ENCODE assay signal across 15 mouse cellular contexts in the genomic region with DNA sequence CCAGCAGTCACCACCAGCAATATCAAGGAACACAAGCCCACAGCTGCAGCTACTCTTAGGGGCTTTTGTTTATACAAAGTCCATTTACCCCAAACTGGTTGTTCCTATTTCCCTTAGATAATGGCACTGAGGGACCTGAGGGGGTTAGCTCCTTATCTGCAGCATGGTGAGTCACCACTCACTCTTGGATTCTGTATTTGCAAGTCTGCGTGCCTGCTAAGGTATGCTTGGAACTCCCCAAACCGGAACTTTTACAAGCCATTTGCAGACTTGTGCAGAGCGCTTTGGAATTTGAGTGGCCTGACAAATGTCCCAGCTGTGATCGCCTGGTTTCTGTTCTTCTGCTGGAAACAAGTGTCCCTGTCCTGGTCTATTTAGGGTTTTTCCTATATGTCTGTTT. TPM values are rescaled to one million over a fixed set of nuclear protein-coding genes. Genes with fewer than 3 reads are reported as not detected.
DNase-seq lines count a peak whose midpoint lies in the region; ATAC-seq and TF ChIP-seq lines count a peak whose summit lies in the region.
"Had no signal": no experiment of that assay in that cellular context is flagged by ENCODE, and none has a peak within 500 bp of the region (broad histone marks: within the 10 kb centered on the region; RNA-seq: fewer than 3 reads in every experiment).

No protein-coding gene starts in this region.

- peaks cover 27% of the 10 kb centered on the region for H3K36me3 ChIP-seq in heart, embryonic 14.5 days (ENCODE audit: control insufficient read depth, insufficient read depth, low read length)
- H3K36me3 ChIP-seq in embryonic facial prominence, embryonic 14.5 days (ENCODE audit: control insufficient read depth, insufficient read depth, low read length): no peaks in the 10 kb centered on the region
- H3K36me3 ChIP-seq: liver, embryonic 13.5 days had no signal

- H3K27ac ChIP-seq in heart, embryonic 14.5 days (replicated peaks in 1 of 2; ENCODE audit: control insufficient read depth in 1 of 2, insufficient read depth in 1 of 2, low read depth in 2 of 2, low read length in 2 of 2): peak overlapping the region; percentile 86 to 89
- H3K27ac ChIP-seq in embryonic facial prominence, embryonic 14.5 days (replicated peaks; ENCODE audit: low read depth, low read length): no peak overlapping the region
- H3K27ac ChIP-seq in left cerebral cortex, adult 2 months: no peak overlapping the region
- H3K27ac ChIP-seq: kidney, embryonic 15.5 days; liver, embryonic 13.5 days had no signal

- H3K4me3 ChIP-seq in heart, embryonic 14.5 days (ENCODE audit: control insufficient read depth in 1 of 2, insufficient read depth in 1 of 2, low read depth in 1 of 2, low read length in 2 of 2): no peak overlapping the region
- no peak overlapping the region for H3K4me3 ChIP-seq in embryonic facial prominence, embryonic 14.5 days (ENCODE audit: low read depth, low read length)
- no peak overlapping the region for H3K4me3 ChIP-seq in lung, adult 2 months (replicated peaks; ENCODE audit: extremely low read depth, low read depth, low read length)
- H3K4me3 ChIP-seq in left cerebral cortex, adult 2 months: no peak overlapping the region
- H3K4me3 ChIP-seq: kidney, embryonic 15.5 days; liver, embryonic 13.5 days had no signal

- peak overlapping the region; percentile 42 for H3K4me2 ChIP-seq in heart, embryonic 14.5 days (ENCODE audit: low read length)
- no peak overlapping the region for H3K4me2 ChIP-seq in embryonic facial prominence, embryonic 14.5 days (ENCODE audit: low read depth, low read length)
- H3K4me2 ChIP-seq: kidney, embryonic 15.5 days; liver, embryonic 13.5 days had no signal

- intact Hi-C loops in heart, postnatal 14 days (cut with DNase I): no loop called here
- intact Hi-C loops in left cerebral cortex, postnatal 36 days (cut with DNase I): no loop called here
- intact Hi-C loops in left cerebral cortex, adult 2 months (cut with DNase I): no loop called here

- no peak overlapping the region for H3K9ac ChIP-seq in heart, embryonic 14.5 days (ENCODE audit: low read length)
- H3K9ac ChIP-seq in embryonic facial prominence, embryonic 14.5 days (ENCODE audit: low read depth, low read length): no peak overlapping the region
- H3K9ac ChIP-seq: kidney, embryonic 15.5 days; liver, embryonic 13.5 days had no signal

- no peaks in the 10 kb centered on the region for H3K9me3 ChIP-seq in heart, embryonic 14.5 days (ENCODE audit: control insufficient read depth, low read length)
- no peaks in the 10 kb centered on the region for H3K9me3 ChIP-seq in embryonic facial prominence, embryonic 14.5 days (ENCODE audit: control insufficient read depth, low read length)
- H3K9me3 ChIP-seq: kidney, embryonic 15.5 days; liver, embryonic 13.5 days had no signal

- DNase-seq in heart, postnatal 14 days: no peak
- DNase-seq in embryonic facial prominence, embryonic 14.5 days (ENCODE audit: low spot score): peak; percentile 41
- DNase-seq in lung, adult 2 months: peak; percentile 12
- DNase-seq in left cerebral cortex, postnatal 36 days (ENCODE audit: low spot score in 2 of 2): no peak
- DNase-seq in left cerebral cortex, adult 2 months (ENCODE audit: extremely low spot score in 1 of 2, low spot score in 2 of 2): no peak
- no peak for DNase-seq in c-Kit-positive CD71-positive TER-119-positive erythroid progenitor cells, embryonic 14.5 days (ENCODE audit: low spot score)
- DNase-seq: cerebellum, adult 11-12 months; liver, embryonic 13.5 days; right cerebral cortex, adult 18-20 months; spleen, adult 18-20 months had no signal

- ATAC-seq in heart, embryonic 14.5 days (ENCODE audit: insufficient number of reproducible peaks, insufficient read depth, low FRiP score, low read depth): peak; percentile 50; the same call in 1 of the 2 replicates
- ATAC-seq in embryonic facial prominence, embryonic 14.5 days (ENCODE audit: low read depth): no peak
- ATAC-seq in megakaryocyte-erythroid progenitor cell, adult 5-6 weeks (replicated peaks; ENCODE audit: low FRiP score, low TSS enrichment, poor library complexity, severe bottlenecking): 0 out of 2 replicates have a peak, but pooled peaks have one; percentile 14
- ATAC-seq: hindbrain, embryonic 16.5 days had no signal

- no peak for TF ChIP-seq CTCF in lung, adult 2 months (IDR thresholded peaks at IDR 0.05; ENCODE audit: insufficient read depth, low read length)
- no peak for TF ChIP-seq CTCF in left cerebral cortex, adult 2 months (IDR thresholded peaks at IDR 0.05)

- WGBS in heart, embryonic 14.5 days: 4% methylated on average over 4 of the region's 4 CpGs
- WGBS in embryonic facial prominence, embryonic 14.5 days: 60% methylated on average over 4 of the region's 4 CpGs
- 33% methylated on average over 4 of the region's 4 CpGs for WGBS in lung, adult 2 months

- no peak for TF ChIP-seq POLR2A in lung, adult 2 months (IDR thresholded peaks at IDR 0.05; ENCODE audit: borderline replicate concordance, extremely low read depth, low read depth, low read length)

- no peaks in the 10 kb centered on the region for H3K27me3 ChIP-seq in heart, embryonic 14.5 days (ENCODE audit: control insufficient read depth, insufficient read depth, low read length)
- no peaks in the 10 kb centered on the region for H3K27me3 ChIP-seq in embryonic facial prominence, embryonic 14.5 days (replicated peaks; ENCODE audit: control insufficient read depth, insufficient read depth, low read length)
- H3K27me3 ChIP-seq: kidney, embryonic 15.5 days; liver, embryonic 13.5 days had no signal

- H3K4me1 ChIP-seq in heart, embryonic 14.5 days (ENCODE audit: control insufficient read depth in 2 of 2, insufficient read depth in 2 of 2, low read length in 2 of 2): peaks cover 28 to 40% of the 10 kb centered on the region in 2 experiments
- no peaks in the 10 kb centered on the region for H3K4me1 ChIP-seq in embryonic facial prominence, embryonic 14.5 days (ENCODE audit: control insufficient read depth, insufficient read depth, low read length)
- no peaks in the 10 kb centered on the region for H3K4me1 ChIP-seq in lung, adult 2 months (ENCODE audit: control insufficient read depth, insufficient read depth, low read length)

RNA-seq across cellular contexts. Expression of gene Bend4, which starts 17.7 kb away (rescaled TPM):
- polyA plus RNA-seq in heart, embryonic 14.5 days (2014; fragmentation: Nextera tagmentation; extraction: Ambion mirVana): 18.9 and 20.5 TPM in 2 replicates
- total RNA-seq in heart, postnatal 14 days (2021): 1 to 10 TPM; 3.7 to 3.8 TPM
- 4.1 and 4.3 TPM in 2 replicates for polyA plus RNA-seq in embryonic facial prominence, embryonic 14.5 days (2014; fragmentation: Nextera tagmentation; extraction: Ambion mirVana)
- polyA plus RNA-seq in lung, adult 2 months (2012; rRNA removed): 0.66 and 0.97 TPM in 2 replicates
- 0.40 and 0.55 TPM in 2 replicates for total RNA-seq in megakaryocyte-erythroid progenitor cell, adult 5-6 weeks (2014; fragmentation: Nextera tagmentation)
- 0.75 and 1.3 TPM in 2 replicates for total RNA-seq in megakaryocyte-erythroid progenitor cell, adult 5-6 weeks (2017)
- total RNA-seq in left cerebral cortex, postnatal 36 days (2021): 1 to 10 TPM; 6.1 to 7.6 TPM
- total RNA-seq in left cerebral cortex, adult 2 months (2021): 1 to 10 TPM; 7.9 TPM
- total RNA-seq: MEL had no signal

Comparison
In these comparisons a context has a peak if more than half of its experiments do, and no peak if none do; other contexts are left out.
1. H3K27ac ChIP-seq: peak in heart, embryonic 14.5 days (2 of 2); none in embryonic facial prominence, embryonic 14.5 days (single experiment) and left cerebral cortex, adult 2 months (single experiment).
2. DNase-seq: peak in embryonic facial prominence, embryonic 14.5 days (single experiment) and lung, adult 2 months (single experiment); none in heart, postnatal 14 days (0 of 2), left cerebral cortex, postnatal 36 days (0 of 2), left cerebral cortex, adult 2 months (0 of 2) and c-Kit-positive CD71-positive TER-119-positive erythroid progenitor cells, embryonic 14.5 days (single experiment).